Mouse (Mus musculus) left cerebral cortex, postnatal 4 days (tissue): Measurements from ENCODE around the gene Ogfod2. TPM values are rescaled to one million over a fixed set of nuclear protein-coding genes. Genes with fewer than 3 reads are reported as not detected.

Source experiments
- DNase-seq: peaks from one replicate; pipeline ENCODE4 v3.0.0-alpha.2; 2022
- intact Hi-C: fragments of 180-260 bp; cut with DNase I; formaldehyde crosslinking; loops from one replicate; pipeline ENCODE4 v1.15.1; 2025
- total RNA-seq, 2 experiments: library from RNA; stranded (reverse); gene quantifications; 2 replicates each; pipeline ENCODE4 v1.2.3; 2021

The Ogfod2 gene
- total RNA-seq: 10 to 100 TPM; 32.5 to 34.1 TPM

- DNase-seq: peak; percentile 96
- intact Hi-C loops: no loop called here
Measured at GRCm38 (mm10) chr5:124111742-124112497, at the start of gene Ogfod2. Ogfod2 (plus strand) TSS chr5:124112297.

GRCm38 (mm10) chr5:124069657-124070056 lies 42.4 kb upstream of the Ogfod2 start:
- DNase-seq: no peak
- intact Hi-C loops: no loop called here

- intact Hi-C loops: no loop called here
- DNase-seq: peak; percentile 56
Measured at GRCm38 (mm10) chr5:124073682-124074081, 38.4 kb upstream of the Ogfod2 start.

GRCm38 (mm10) chr5:124074845-124075307 lies 37.2 kb upstream of the Ogfod2 start:
- intact Hi-C loops: no loop called here
- DNase-seq: no peak

- intact Hi-C loops: no loop called here
- no peak for DNase-seq
Measured at GRCm38 (mm10) chr5:124075716-124076115, 36.4 kb upstream of the Ogfod2 start.

GRCm38 (mm10) chr5:124076559-124076958 lies 35.5 kb upstream of the Ogfod2 start:
- DNase-seq: no peak
- intact Hi-C loops: no loop called here

GRCm38 (mm10) chr5:124077241-124077640 lies 34.9 kb upstream of the Ogfod2 start:
- intact Hi-C loops: no loop called here
- no peak for DNase-seq

GRCm38 (mm10) chr5:124077856-124078460 lies 34.1 kb upstream of the Ogfod2 start:
- DNase-seq: peak; percentile 45
- intact Hi-C loops: no loop called here

GRCm38 (mm10) chr5:124078794-124079416 lies 33.2 kb upstream of the Ogfod2 start:
- intact Hi-C loops: no loop called here
- DNase-seq: peak; percentile 90

GRCm38 (mm10) chr5:124079880-124080279 lies 32.2 kb upstream of the Ogfod2 start:
- no peak for DNase-seq
- intact Hi-C loops: no loop called here

- intact Hi-C loops: no loop called here
- no peak for DNase-seq
Measured at GRCm38 (mm10) chr5:124082447-124082846, 29.6 kb upstream of the Ogfod2 start.

- no peak for DNase-seq
- intact Hi-C loops: no loop called here
Measured at GRCm38 (mm10) chr5:124082941-124083688, 29.0 kb upstream of the Ogfod2 start.

- no peak for DNase-seq
- intact Hi-C loops: loop anchor here (2.0 kb wide), 1 partner anchor 83 kb away; no protein-coding TSS in a partner anchor
Measured at GRCm38 (mm10) chr5:124083850-124084587, 28.1 kb upstream of the Ogfod2 start.

- DNase-seq: peak; percentile 89
- intact Hi-C loops: loop anchor here (1.0 to 2.0 kb wide), 2 partner anchors 84 to 137 kb away; no protein-coding TSS in a partner anchor
Measured at GRCm38 (mm10) chr5:124084588-124085173, 27.4 kb upstream of the Ogfod2 start.

- intact Hi-C loops: loop anchor here (1.0 to 2.0 kb wide), 2 partner anchors 85 to 138 kb away; no protein-coding TSS in a partner anchor
- DNase-seq: no peak
Measured at GRCm38 (mm10) chr5:124085513-124085912, 26.6 kb upstream of the Ogfod2 start.

- DNase-seq: no peak
- intact Hi-C loops: no loop called here
Measured at GRCm38 (mm10) chr5:124086876-124087275, 25.2 kb upstream of the Ogfod2 start.

GRCm38 (mm10) chr5:124089868-124090267 lies 22.2 kb upstream of the Ogfod2 start:
- no peak for DNase-seq
- intact Hi-C loops: no loop called here

- DNase-seq: no peak
- intact Hi-C loops: no loop called here
Measured at GRCm38 (mm10) chr5:124091951-124092406, 20.1 kb upstream of the Ogfod2 start.

- peak; percentile 53 for DNase-seq
- intact Hi-C loops: no loop called here
Measured at GRCm38 (mm10) chr5:124093120-124093794, 18.8 kb upstream of the Ogfod2 start.
